Mouse (Mus musculus): ENCODE measurements around the gene Bmp7. TPM values are rescaled to one million over a fixed set of nuclear protein-coding genes. Genes with fewer than 3 reads are reported as not detected.
A peak's percentile ranks its signal among the peaks of the same experiment; 100 is the strongest.

The Bmp7 gene
- total RNA-seq, 2 experiments from 2014 or later, result not detected

- ATAC-seq (replicated peaks; ENCODE audit: low FRiP score, low TSS enrichment, poor library complexity, severe bottlenecking), result no peak
Observed at GRCm38 (mm10) chr2:172950722-172951121, 10.6 kb upstream of the Bmp7 start.

GRCm38 (mm10) chr2:172950119-172950676 is 10.1 kb upstream of the Bmp7 start:
- no peak for ATAC-seq (replicated peaks; ENCODE audit: low FRiP score, low TSS enrichment, poor library complexity, severe bottlenecking)

- no peak for ATAC-seq (replicated peaks; ENCODE audit: low FRiP score, low TSS enrichment, poor library complexity, severe bottlenecking)
Observed at GRCm38 (mm10) chr2:172949051-172949450, 8.9 kb upstream of the Bmp7 start.

- no peak for ATAC-seq (replicated peaks; ENCODE audit: low FRiP score, low TSS enrichment, poor library complexity, severe bottlenecking)
Observed at GRCm38 (mm10) chr2:172940799-172941163, 660 bp upstream of the Bmp7 start.

- ATAC-seq (replicated peaks; ENCODE audit: low FRiP score, low TSS enrichment, poor library complexity, severe bottlenecking), result 0 out of 2 replicates have a peak, but pooled peaks have one; percentile 5
Observed at GRCm38 (mm10) chr2:172939639-172940002, 500 bp downstream of the Bmp7 start.

- no peak for ATAC-seq (replicated peaks; ENCODE audit: low FRiP score, low TSS enrichment, poor library complexity, severe bottlenecking)
Observed at GRCm38 (mm10) chr2:172938761-172939638, 1.1 kb downstream of the Bmp7 start.

GRCm38 (mm10) chr2:172937326-172938190 is 2.6 kb downstream of the Bmp7 start:
- no peak for ATAC-seq (replicated peaks; ENCODE audit: low FRiP score, low TSS enrichment, poor library complexity, severe bottlenecking)

GRCm38 (mm10) chr2:172936844-172937243 is 3.3 kb downstream of the Bmp7 start:
- ATAC-seq (replicated peaks; ENCODE audit: low FRiP score, low TSS enrichment, poor library complexity, severe bottlenecking), result no peak

- no peak for ATAC-seq (replicated peaks; ENCODE audit: low FRiP score, low TSS enrichment, poor library complexity, severe bottlenecking)
Observed at GRCm38 (mm10) chr2:172935776-172936562, 4.2 kb downstream of the Bmp7 start.

- no peak for ATAC-seq (replicated peaks; ENCODE audit: low FRiP score, low TSS enrichment, poor library complexity, severe bottlenecking)
Observed at GRCm38 (mm10) chr2:172934891-172935740, 5.0 kb downstream of the Bmp7 start.

GRCm38 (mm10) chr2:172934420-172934788 is 5.7 kb downstream of the Bmp7 start:
- no peak for ATAC-seq (replicated peaks; ENCODE audit: low FRiP score, low TSS enrichment, poor library complexity, severe bottlenecking)

GRCm38 (mm10) chr2:172933631-172934419 is 6.3 kb downstream of the Bmp7 start:
- no peak for ATAC-seq (replicated peaks; ENCODE audit: low FRiP score, low TSS enrichment, poor library complexity, severe bottlenecking)

GRCm38 (mm10) chr2:172931137-172931898 is 8.8 kb downstream of the Bmp7 start:
- no peak for ATAC-seq (replicated peaks; ENCODE audit: low FRiP score, low TSS enrichment, poor library complexity, severe bottlenecking)

- ATAC-seq (replicated peaks; ENCODE audit: low FRiP score, low TSS enrichment, poor library complexity, severe bottlenecking), result no peak
Observed at GRCm38 (mm10) chr2:172929905-172930436, 10.2 kb downstream of the Bmp7 start.

GRCm38 (mm10) chr2:172927643-172928042 is 12.5 kb downstream of the Bmp7 start:
- no peak for ATAC-seq (replicated peaks; ENCODE audit: low FRiP score, low TSS enrichment, poor library complexity, severe bottlenecking)

- no peak for ATAC-seq (replicated peaks; ENCODE audit: low FRiP score, low TSS enrichment, poor library complexity, severe bottlenecking)
Observed at GRCm38 (mm10) chr2:172926311-172926710, 13.8 kb downstream of the Bmp7 start.

GRCm38 (mm10) chr2:172924961-172925360 is 15.2 kb downstream of the Bmp7 start:
- no peak for ATAC-seq (replicated peaks; ENCODE audit: low FRiP score, low TSS enrichment, poor library complexity, severe bottlenecking)

Measured in megakaryocyte-erythroid progenitor cell, adult 5-6 weeks (primary cell).